Mouse (Mus musculus) adrenal gland, adult 8-10 months (tissue): ENCODE data around the gene Pck1. TPM values are rescaled to one million over a fixed set of nuclear protein-coding genes. Genes with fewer than 3 reads are reported as not detected.

ENCODE experiments used
- DNase-seq: peaks from one replicate; pipeline ENCODE4 v3.0.0; 2022
- total RNA-seq, 4 experiments: library from RNA; stranded (reverse); gene quantifications; 2 replicates each; pipeline ENCODE4 v1.2.4; 2022

Gene Pck1
- total RNA-seq, 4 experiments from 2014 or later: 135 to 516 (median 360) TPM

- DNase-seq: peak; percentile 74
These were observed 21.0 kb downstream of the Pck1 start for GRCm38 (mm10) chr2:173173521-173174511.

- DNase-seq: no peak
These were observed 21.7 kb downstream of the Pck1 start for GRCm38 (mm10) chr2:173174569-173174968.

GRCm38 (mm10) chr2:173175703-173176102 is 22.9 kb downstream of the Pck1 start:
- no peak for DNase-seq

- no peak for DNase-seq
These were observed 24.6 kb downstream of the Pck1 start for GRCm38 (mm10) chr2:173177481-173177880.

GRCm38 (mm10) chr2:173177951-173178350 is 25.1 kb downstream of the Pck1 start:
- no peak for DNase-seq

GRCm38 (mm10) chr2:173179046-173179445 is 26.2 kb downstream of the Pck1 start:
- no peak for DNase-seq

- DNase-seq: no peak
These were observed 27.2 kb downstream of the Pck1 start for GRCm38 (mm10) chr2:173180026-173180425.

GRCm38 (mm10) chr2:173180721-173181388 is 28.0 kb downstream of the Pck1 start:
- DNase-seq: no peak

- no peak for DNase-seq
These were observed 28.6 kb downstream of the Pck1 start for GRCm38 (mm10) chr2:173181486-173181885.

- no peak for DNase-seq
These were observed 29.1 kb downstream of the Pck1 start for GRCm38 (mm10) chr2:173181901-173182300.

- no peak for DNase-seq
These were observed 29.9 kb downstream of the Pck1 start for GRCm38 (mm10) chr2:173182796-173183195.

- DNase-seq: no peak
These were observed 30.5 kb downstream of the Pck1 start for GRCm38 (mm10) chr2:173183311-173183710.

- no peak for DNase-seq
These were observed 31.1 kb downstream of the Pck1 start for GRCm38 (mm10) chr2:173183836-173184460.

GRCm38 (mm10) chr2:173184475-173185080 is 31.7 kb downstream of the Pck1 start:
- no peak for DNase-seq

GRCm38 (mm10) chr2:173185282-173185681 is 32.4 kb downstream of the Pck1 start:
- DNase-seq: no peak

- DNase-seq: peak; percentile 59
These were observed 33.4 kb downstream of the Pck1 start for GRCm38 (mm10) chr2:173186047-173186943.

- DNase-seq: no peak
These were observed 34.5 kb downstream of the Pck1 start for GRCm38 (mm10) chr2:173187182-173187855.

- DNase-seq: no peak
These were observed 41.9 kb downstream of the Pck1 start for GRCm38 (mm10) chr2:173194796-173195195.

- no peak for DNase-seq
These were observed 50.3 kb downstream of the Pck1 start for GRCm38 (mm10) chr2:173202924-173203689.

GRCm38 (mm10) chr2:173203726-173204125 is 50.9 kb downstream of the Pck1 start:
- no peak for DNase-seq
